Mouse (Mus musculus): Measurements from ENCODE around the gene Pcnx2.

DNA sequence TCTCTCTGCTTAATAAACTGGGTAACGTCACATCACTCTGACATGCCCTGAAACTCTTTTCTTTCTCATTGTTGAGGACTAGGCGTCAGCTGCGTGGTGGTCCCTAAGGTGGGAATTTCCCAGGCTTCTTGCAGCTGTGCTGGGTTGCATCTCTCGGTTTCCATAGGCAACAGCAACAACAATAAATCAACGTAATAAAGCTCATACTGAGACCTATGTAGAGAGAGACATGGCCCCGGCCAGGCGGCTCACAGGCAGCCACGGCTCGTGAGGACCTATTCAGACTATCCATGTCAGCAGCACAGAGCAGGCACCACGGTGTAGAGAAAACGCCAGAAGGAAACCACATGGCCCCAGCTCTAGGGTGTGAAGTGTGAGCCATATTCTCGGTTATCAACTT is 50.3 kb downstream of the Pcnx2 start:
- no peak for TF ChIP-seq GATA1 (IDR thresholded peaks at IDR 0.05; ENCODE audit: borderline replicate concordance, low read length)
- TF ChIP-seq FLI1 (IDR thresholded peaks at IDR 0.05; ENCODE audit: low read length): no peak
